Mouse (Mus musculus): ENCODE data around the gene Rhoh.

Rhoh gene

DNA sequence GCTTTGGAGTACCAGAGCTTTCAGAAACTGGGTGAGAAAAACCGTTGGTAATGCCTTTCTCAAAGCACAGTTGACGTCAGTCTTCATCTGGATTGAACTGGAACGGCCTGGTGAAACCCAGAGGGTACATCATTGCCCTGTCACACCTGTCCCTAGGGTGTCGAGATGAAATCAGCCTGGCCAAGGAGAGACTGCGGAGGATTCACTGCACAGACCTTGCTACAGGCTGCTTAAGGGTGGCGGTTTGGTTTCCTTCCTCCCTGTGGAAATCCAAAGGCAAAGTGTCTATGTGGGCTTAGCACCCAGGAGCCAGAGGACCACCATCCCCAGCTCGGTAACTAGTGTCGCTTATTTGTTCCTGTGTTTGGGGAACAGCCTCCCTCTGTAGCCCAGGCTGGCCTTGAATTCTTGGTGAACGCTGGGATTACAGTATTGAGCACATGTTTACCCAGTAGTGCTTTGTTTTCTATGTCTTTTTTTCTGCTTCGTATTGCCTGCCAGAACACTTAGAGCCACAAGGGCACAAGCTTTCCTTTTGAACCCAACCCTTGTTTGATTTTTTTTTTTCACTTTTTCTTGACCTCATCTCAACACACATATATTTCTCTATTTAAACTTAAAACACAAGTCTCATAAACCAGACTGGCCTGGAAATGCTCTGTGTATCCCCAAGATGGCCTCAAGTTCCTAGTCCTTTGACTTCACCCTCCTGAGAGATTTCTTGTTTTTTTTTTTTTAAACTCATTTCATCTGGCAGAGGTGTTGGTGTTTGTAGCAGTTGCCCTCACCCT, at the start of gene Rhoh:
TSS of gene Rhoh (plus strand) at position 60 of the 791 bp plus-strand sequence.
- no peak for DNase-seq (ENCODE audit: low spot score)

DNA sequence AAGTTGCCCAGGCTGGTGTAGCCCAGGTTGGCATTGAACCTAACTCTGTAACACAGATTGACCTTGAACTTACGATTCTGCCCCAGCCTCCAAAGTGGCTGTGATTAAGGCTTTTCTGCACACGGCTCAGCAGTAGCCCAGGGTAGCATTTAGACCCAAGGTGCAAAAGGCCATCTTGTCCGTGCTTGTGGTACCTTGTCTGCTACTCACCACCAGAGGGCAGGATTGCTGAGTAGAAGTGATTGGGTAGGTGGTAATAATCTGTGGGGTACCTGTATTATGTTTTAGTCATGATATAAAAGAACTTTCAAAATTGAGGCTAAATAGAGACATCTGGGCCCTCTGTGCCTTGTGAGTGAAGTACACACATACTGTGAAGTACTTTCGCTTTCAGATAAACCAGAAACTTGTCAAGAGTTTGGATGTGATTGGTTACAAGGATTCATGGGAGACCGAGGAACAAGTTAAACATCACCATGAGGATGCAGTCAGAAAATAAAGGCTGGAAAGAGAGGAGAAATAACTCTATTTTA, 37.3 kb upstream of the Rhoh start:
- peak; percentile 16 for DNase-seq (ENCODE audit: low spot score)

DNA sequence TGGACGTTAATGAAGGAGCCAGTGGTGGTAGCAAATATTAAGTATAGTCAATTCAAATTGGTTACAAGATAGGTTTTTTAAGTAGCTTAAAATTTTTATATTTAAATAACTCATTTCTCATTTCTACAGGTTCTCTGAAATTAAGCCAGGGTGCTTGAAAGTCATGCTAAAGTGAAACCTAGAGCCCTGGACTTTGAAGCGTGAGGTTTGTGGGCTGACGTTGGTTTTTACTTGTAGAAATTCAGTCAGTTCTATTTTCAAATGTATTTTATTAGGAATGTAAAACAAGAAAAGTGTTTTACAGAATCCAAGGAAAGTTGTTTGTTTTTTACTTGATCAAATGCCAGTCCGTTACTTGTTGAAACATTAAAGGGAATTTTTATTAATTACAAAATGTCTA, 34.5 kb upstream of the Rhoh start:
- no peak for DNase-seq (ENCODE audit: low spot score)

DNA sequence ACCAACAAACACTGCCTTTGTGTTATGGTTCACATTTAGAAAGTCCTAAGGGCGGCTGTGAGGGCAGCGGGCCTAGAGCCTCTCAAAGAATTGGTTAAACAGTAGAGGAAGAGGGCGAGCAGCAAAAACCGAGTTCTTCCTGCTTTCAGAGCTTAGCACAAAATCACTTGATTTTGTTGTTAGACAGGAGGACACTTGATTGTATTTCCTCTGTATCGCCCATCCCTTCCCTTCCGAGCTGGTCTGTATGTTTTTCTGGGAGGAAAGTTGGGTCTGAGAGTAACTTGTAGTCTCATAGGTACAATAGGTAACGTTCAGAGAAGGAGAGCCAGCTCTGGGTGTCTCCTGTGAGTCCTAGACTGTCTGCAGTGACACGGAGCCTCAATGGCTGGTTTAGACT, 33.9 kb upstream of the Rhoh start:
- DNase-seq (ENCODE audit: low spot score): no peak

DNA sequence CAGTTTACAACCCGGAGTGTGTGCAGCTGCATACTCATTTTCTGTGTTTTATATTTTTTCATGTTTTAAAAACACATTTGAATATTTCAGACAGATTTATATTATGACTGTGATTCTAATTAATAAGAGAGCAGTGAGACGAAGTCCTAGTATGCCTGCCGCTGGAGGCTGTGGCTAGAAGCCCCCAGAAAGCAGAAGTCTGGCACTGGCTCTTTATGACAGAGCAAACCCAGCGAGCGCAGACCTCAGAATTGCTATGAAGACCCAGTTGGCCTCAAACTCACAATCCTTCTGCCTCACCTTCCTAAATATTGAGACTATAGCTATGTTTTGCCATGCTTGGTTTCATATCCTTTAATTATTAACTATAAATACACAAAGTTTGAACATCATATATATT, 32.8 kb upstream of the Rhoh start:
- no peak for DNase-seq (ENCODE audit: low spot score)

DNA sequence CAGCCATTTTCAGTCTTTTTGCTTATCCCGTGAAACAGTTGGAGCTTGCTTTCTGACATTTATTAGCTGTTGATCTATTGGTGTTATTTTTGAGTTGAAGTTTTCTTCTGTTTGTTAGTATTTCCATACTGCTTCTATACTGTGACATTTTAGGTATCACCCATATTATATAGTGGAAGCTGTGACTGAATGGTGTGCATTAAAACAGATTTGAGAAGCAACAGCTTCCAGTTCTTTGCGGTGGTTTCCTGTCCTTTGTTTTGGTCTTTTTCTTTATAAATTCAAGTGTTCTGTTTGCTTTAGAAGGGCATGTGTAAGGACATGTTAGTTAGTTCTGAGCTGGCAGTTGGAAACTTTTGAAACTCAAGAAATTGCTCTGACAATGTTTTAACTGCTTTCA, 32.0 kb upstream of the Rhoh start:
- DNase-seq (ENCODE audit: low spot score): no peak

DNA sequence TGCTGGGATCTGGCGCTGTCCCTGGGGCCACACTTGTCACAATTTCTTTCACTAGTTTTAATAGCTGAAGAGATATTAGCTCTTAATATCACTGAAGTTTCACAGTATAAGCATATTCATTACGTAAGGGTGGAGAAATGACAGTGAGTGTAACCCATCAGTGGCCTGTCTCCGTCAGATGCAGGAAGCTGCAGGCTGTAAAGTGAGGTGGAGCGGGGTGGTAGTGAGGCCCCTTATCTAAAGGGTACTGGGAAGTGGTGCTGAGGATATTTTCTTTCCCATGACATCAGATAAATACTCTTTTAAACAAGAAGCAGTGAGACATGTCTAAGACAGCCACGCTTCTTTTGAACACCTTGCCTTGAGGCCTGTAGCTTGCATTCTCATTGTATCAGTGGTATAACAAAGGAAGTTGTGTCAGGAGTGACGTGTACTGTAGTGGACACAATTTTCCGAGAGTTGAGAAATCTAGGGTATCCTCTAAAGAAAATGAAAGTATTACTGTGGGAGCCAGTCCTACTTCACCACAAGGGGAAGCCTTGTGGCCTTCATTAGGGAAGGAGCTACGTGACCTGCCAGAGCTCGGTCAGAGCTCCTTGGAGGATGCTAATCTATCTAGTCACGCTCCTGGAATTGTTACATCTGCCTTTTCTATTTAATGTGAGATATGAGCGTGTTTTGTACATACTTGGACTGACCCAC, 28.9 kb upstream of the Rhoh start:
- no peak for DNase-seq (ENCODE audit: low spot score)

DNA sequence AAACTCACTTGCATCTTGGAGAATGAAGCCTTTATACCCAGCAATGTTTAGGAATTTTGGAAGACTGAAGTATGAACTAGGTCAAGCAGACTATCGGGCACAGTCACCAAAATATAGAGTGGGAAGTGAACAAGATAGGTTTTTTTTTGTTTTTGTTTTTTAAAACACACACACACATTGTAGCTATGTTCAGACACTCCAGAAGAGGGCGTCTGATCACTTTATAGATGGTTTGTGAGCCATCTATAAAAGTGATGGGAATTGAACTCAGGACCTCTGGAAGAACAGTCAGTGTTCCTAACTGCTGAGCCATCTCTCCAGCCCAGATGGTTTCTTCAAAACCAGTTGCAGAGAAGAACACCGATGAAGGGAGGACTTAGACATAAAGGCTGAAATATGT, 27.9 kb upstream of the Rhoh start:
- DNase-seq (ENCODE audit: low spot score): no peak

DNA sequence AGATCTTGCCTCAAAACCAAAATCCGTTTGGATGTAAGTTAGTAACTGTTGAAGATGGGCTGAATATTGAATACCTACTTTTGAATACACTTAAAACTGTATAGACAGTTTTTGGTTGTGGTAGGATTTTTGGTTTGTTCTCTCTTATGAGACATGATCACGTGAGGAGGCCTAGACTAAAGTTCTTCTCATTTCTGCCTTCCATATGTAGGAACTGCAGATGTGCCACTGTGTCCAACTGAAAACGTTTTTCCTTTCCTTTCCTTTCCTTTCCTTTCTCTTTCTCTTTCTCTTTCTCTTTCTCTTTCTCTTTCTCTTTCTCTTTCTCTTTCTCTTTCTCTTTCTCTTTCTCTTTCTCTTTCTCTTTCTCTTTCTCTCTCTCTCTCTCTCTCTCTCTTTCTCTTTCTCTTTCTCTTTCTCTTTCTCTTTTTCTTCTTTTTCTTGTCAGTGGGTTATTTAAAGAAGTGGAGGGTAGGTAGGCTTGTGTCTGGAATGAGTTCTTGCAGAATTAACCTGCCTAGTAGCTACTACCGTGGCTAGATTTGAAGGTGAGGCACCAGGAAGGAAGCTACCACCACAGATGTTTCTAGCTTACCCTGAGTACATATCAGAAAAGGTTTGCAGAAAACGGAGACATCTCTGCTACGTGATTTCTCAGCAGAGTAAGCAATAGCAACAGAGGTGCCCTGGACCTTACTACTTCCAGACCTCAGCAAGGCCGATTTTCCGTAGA, 27.1 kb upstream of the Rhoh start:
- DNase-seq (ENCODE audit: low spot score): no peak

DNA sequence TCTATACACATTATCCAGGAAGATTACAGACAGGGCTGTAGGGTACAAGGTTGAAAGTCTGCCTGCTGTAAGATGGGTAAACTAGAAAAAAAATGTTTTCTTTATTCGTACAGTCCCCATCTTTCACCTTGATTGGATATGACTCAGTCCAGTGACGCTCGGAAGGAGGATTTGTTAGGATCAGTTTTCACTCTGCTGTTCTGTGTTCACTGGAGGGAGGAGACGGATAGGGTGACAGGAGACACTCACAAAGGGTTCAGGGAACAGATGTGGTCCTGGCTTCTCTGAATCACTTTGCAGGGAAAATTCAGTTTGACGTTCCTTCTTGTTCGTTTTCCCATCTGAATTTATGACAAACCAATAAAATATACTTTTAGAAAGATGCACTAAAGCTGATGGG, 23.0 kb upstream of the Rhoh start:
- DNase-seq (ENCODE audit: low spot score): no peak

DNA sequence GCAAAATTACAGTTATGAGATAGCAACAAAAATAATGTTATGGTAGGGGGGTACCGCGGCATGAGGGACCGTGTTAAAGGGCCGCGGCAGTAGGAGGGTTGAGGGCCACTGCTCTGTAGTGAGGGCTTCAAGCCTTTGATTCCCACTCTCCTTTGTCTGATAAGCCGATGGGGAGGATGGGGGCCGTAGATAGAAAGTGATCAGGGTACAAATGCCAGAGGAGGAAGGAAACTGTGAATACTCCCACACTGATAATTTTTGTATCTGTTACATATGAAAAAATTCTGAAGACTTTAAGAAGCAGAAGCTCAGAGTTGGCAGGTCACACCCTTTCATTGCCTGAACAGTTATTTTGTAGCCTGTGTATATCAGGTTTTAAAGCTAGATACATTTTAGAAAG, 18.1 kb upstream of the Rhoh start:
- no peak for DNase-seq (ENCODE audit: low spot score)

DNA sequence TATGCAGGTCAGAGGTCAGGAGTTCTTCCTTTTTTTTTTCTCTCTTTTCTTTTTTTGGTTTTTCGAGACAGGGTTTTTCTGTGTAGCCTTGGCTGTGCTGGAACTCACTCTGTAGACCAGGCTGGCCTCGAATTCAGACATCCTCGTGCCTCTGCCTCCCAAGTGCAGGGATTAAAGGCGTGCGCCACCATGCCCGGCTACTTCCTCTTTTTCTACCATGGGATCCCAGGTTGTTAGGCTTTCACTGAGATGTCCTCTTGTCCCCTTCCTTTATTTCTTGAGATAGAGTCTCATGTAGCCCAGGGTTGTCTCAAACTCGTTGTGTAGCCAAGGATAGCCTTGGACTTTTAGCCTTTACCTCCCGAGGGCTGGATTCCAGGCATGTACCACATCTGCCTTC, 14.5 kb upstream of the Rhoh start:
- DNase-seq (ENCODE audit: low spot score): no peak

DNA sequence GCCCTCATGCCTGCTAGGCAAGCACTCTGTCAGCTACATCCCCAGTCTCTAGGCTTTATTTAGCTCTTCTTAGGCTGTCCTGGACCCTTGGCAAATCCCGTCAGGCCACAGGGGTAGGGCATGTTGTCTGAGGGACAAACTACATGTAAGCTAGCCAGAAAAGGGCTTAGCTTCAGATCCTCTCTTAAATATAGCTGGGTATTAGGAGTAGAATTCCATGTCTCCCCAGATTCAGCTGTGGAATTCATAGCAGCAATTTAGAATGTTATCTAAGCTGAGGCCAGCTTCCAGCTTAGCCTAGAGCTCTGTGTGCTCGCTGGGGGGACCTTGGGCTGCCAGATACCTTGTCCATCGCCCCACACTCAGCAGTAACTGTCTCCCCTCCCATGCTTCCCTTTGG, 14.1 kb upstream of the Rhoh start:
- no peak for DNase-seq (ENCODE audit: low spot score)

DNA sequence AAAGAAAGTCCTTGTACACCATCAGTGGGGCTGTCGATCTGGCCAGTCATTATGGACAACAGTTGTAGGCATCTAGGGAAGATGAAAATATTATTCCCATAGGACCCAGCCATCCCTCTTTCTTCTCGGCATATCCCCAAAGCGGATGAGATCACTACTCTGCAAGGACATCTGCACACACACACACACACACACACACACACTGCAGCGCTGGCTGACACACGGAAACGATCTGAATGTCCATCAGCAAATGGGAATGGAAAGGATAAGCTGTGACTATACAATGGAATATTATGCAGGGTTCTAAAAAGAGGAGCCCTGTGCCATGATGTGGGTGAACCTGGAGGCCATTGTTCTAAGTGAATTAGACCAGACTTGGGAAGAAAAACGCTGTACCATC, 13.4 kb upstream of the Rhoh start:
- DNase-seq (ENCODE audit: low spot score): no peak

DNA sequence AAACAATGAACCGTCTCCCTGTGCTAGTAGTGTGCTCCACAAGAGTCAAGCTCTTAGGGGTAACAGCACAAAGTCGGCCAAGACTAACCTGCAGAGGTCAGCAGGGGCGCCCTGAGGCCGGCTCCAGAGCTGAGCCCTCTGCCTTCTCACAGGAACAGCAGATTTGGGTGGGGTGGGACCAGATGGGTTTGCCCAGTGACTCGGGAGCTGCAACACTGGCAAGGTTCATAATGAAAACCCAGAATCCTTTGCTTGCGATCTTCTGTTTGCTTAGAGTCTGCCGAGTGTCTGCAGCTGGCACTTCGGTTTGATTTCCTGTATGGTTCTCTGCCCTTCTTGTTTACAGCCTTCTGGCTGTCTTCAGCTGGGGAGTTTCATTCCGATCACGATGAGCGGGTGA, 10.2 kb upstream of the Rhoh start:
- no peak for DNase-seq (ENCODE audit: low spot score)

DNA sequence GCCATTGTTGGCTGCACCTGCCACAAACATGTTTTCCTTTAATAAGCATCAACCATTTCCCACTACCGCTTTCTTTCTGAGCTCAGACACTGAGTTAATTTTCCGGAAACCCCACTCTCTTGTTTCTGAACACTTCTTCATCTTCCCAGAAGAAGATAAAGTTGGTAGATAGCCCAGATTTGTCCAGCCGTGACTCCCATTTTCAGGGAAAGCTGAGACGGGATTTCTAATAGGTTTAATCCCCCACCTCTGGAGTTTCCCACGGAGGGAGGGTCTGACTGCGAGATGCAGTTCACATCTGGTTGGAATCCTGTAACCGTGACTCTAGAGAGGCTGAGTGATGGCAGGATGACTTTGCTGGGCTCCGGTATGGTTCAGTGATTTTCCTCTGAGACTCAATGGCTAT, 6.2 kb upstream of the Rhoh start:
- DNase-seq (ENCODE audit: low spot score): no peak

DNA sequence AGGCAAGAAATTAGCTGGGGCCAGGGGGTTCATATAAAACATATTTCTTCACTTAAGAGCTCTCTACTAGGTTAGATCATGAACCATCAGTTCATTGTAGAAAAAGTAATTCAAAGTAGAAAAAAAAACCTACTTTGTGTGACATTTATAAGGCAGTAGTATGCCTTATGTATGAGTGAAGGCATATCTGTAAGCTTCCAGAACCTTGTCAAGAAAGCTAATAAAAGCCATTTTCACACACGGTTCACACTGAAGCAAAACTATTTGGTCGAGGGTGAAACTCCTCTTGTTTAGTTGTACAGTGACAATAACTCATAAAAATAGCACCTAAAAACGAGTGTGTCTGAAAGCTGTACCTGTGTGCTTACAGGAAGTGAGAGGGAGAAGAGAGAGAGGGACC, 5.4 kb upstream of the Rhoh start:
- DNase-seq (ENCODE audit: low spot score): no peak

DNA sequence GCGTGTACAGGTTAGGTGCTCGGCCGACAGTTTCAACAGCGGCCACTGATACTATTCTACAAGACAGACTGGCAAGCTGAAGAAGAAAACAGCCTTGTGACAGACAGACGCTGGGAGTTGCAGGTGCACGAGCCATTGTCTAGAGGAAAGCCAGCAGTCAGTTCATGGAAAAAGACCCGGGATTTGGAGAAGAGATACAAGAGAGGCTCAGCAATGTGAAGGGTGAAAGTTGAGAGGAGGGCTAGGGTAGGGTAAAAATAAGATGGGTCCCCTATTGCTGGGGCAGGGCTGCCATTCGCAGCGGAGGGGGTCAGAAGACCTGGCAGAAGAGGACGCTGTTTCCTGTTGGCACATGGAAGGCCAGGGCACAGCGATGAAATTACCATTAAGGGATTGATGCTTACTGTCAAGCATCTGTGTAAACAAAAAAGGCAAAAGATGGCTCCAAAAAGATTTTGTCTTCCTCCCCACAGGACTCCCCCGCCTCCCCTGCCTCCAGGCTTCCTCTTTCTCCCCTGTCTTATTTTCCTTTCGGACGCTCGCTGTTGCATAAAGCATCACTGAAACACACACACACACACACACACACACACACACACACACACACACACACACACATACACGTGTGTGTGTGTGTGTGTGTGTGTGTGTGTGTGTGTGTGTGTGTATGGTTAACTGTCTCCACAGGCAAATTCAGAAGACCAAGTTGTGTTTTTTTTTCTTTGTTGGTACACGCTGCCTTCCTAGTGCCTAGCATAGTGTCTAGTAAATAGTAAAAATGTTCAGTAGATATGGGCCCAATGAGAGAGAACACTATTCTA, 4.2 kb upstream of the Rhoh start:
- DNase-seq (ENCODE audit: low spot score): no peak

DNA sequence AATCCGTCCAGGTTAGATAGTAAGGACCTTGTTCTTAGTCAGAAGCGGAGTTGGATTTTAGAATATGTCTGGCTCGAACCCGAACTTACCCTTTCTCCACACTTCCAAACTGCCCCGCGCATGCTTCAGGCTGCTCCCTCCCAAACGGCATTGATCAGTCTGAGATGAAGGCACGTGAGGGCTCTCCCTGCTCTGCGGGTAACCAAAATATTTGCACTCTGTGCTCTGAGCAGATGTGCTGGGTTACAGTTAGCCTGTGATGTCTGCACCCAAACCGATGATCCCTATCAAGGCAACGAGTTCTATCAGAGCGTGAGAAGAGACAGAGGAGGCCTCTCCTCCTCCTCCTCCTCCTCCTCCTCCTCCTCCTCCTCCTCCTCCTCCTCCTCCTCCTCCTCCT, 3.1 kb upstream of the Rhoh start:
- no peak for DNase-seq (ENCODE audit: low spot score)

DNA sequence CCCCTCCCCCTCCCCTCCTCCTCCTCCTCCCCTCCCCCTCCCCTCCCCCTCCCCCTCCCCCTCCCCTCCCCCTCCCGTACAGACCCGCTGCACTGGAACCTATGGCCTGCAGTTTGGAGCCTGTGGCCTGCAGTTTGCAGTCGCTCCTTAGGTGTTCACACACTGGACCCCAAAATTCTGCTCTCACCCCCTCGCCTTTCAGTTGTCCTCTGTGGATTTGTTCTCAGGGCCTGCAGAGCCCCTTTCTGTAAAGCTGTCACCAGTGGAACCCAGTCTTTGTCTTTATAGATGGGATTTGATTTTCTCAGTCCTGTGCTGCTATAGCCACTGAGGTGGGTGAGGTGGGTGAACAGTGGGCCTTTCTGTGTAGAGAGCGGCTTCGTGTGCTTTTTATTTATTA, 2.7 kb upstream of the Rhoh start:
- DNase-seq (ENCODE audit: low spot score): no peak

DNA sequence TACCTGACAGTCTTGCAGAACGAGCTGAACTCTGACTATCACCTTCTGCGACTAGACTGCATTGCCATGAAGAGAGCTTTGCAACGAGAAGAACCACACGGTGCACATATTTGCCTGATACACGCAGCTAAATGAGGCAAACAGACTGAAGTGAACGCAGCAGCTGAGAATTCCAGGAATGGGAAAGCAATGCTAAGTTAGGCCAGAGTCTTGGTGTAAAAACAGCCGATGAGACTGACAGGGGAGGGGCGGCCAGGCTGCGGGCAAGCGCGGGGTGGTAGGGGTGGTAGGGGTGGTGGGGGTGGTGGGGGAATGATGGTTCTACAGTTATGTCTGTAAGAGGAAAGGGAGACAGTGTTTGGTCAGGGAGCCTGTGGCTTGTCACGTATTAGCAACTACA, 2.1 kb upstream of the Rhoh start:
- DNase-seq (ENCODE audit: low spot score): peak; percentile 24

DNA sequence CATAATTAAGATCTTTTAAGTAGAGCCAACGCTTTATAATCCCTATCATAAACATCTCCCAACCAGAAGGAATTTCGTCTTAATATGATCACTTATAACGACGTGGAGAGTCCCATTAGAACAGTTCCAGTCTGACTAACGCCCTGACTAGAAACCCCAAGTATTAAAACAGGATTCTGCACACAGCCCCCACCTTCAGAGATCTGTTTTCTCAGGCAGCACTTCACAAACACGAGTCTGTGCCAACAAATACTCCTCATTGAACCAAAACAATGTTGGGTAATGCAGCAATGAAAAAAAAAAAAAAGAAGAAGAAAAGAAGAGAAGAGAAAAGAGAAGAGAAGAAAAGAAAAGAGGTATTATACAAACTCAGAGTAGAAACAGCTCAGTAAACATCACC, 1.6 kb upstream of the Rhoh start:
- no peak for DNase-seq (ENCODE audit: low spot score)
